Mouse (Mus musculus) stomach, adult 2 months (tissue): ENCODE results near the gene Gm10354. TPM values are rescaled to one million over a fixed set of nuclear protein-coding genes. Genes with fewer than 3 reads are reported as not detected.

Experiments
- polyA plus RNA-seq: library from polyadenylated mRNA; depleted of rRNA; stranded (reverse); fragments of >200 nt; gene quantifications from 2 replicates; pipeline ENCODE4 v1.2.3, GENCODE M21; 2012; rRNA removed

The Gm10354 gene
- not detected in 2 replicates for polyA plus RNA-seq

DNA sequence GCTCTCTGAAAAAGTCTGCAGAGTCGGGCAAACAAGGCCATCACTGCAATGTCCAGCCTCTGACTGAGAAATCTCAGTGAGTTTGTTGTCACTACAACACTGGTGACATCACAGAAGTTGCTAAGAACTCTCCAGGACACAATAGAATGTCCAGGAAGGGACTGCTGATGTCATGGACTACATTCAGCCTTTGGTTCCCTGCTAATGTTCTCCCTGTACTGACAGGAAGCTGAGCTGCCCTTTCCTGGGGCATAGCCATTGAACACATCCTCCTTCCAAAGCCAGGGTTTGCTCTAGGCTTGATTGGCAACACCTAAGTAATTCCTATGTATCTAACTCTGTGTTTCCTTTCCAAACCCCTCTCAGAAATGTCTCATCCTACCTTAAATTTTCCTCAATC, at the start of gene Gm10354:
Gene Gm10354 (minus strand): TSS at position 101 of the 400 bp plus-strand sequence.

DNA sequence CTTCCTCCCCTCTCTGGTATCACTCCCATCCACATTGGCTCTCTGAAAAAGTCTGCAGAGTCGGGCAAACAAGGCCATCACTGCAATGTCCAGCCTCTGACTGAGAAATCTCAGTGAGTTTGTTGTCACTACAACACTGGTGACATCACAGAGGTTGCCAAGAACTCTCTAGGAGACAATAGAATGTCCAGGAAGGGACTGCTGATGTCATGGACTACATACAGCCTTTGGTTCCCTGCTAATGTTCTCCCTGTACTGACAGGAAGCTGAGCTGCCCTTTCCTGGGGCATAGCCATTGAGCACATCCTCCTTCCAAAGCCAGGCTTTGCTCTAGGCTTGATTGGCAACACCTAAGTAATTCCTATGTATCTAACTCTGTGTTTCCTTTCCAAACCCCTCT, 40.4 kb downstream of the Gm10354 start, which contains the start of gene Speer4e:
Gene Speer4e (minus strand): TSS at position 101 of the 400 bp plus-strand sequence.

Other genes with a start within 250 kb of the Gm10354 start
- not detected in 2 replicates for gene Gm9758, start 64.0 kb downstream of the Gm10354 start, polyA plus RNA-seq
- gene Speer4e, start 40.5 kb downstream of the Gm10354 start, polyA plus RNA-seq, result not detected in 2 replicates
- gene Gm17019, start 54.1 kb upstream of the Gm10354 start, polyA plus RNA-seq, result not detected in 2 replicates